In genomic region chr19:46338331-46338936, GRCm38 (mm10) we compare ENCODE assay signal across 8 mouse cellular contexts. TPM values are rescaled to one million over a fixed set of nuclear protein-coding genes. Genes with fewer than 3 reads are reported as not detected.
DNase-seq lines count a peak whose midpoint lies in the region; ATAC-seq lines count a peak whose summit lies in the region.

Gene Cuedc2, minus strand, starts transcription at chr19:46338702.

- no peaks in the 10 kb centered on the region for H3K36me3 ChIP-seq in heart, embryonic 14.5 days (ENCODE audit: control insufficient read depth, insufficient read depth, low read length)
- H3K36me3 ChIP-seq in liver, embryonic 13.5 days: no peaks in the 10 kb centered on the region
- no peaks in the 10 kb centered on the region for H3K36me3 ChIP-seq in stomach, embryonic 16.5 days (ENCODE audit: control insufficient read depth, insufficient read depth, low read length)

- H3K27ac ChIP-seq in heart, embryonic 14.5 days (replicated peaks in 1 of 2; ENCODE audit: control insufficient read depth in 1 of 2, insufficient read depth in 1 of 2, low read depth in 2 of 2, low read length in 2 of 2): peak within 1 kb of the TSS in 1 of 2 experiments; percentile 35; a peak in 1 of 4 replicates
- H3K27ac ChIP-seq in liver, embryonic 13.5 days: peak within 1 kb of the TSS; percentile 77
- peak within 1 kb of the TSS; percentile 64 for H3K27ac ChIP-seq in stomach, embryonic 16.5 days (ENCODE audit: low read length)

- H3K4me3 ChIP-seq in heart, embryonic 14.5 days (ENCODE audit: control insufficient read depth in 1 of 2, insufficient read depth in 1 of 2, low read depth in 1 of 2, low read length in 2 of 2): peak within 1 kb of the TSS; percentile 58 to 66
- peak within 1 kb of the TSS; percentile 69 for H3K4me3 ChIP-seq in liver, embryonic 13.5 days (replicated peaks)
- peak within 1 kb of the TSS; percentile 67 for H3K4me3 ChIP-seq in stomach, embryonic 16.5 days (replicated peaks; ENCODE audit: low read length)

- peak; percentile 95 for DNase-seq in c-Kit-negative CD71-positive TER-119-positive erythroid progenitor cells, embryonic 14.5 days (ENCODE audit: low read depth, low spot score)
- peak; percentile 94 for DNase-seq in fibroblast of lung, adult 2 months (ENCODE audit: low read depth)
- peak; percentile 100 for DNase-seq in kidney, postnatal 14 days
- DNase-seq in liver, embryonic 13.5 days: peak; percentile 96
- peak; percentile 95 for DNase-seq in neural tube, embryonic 10.5 days (ENCODE audit: extremely low spot score, low spot score)

- H3K27me3 ChIP-seq in heart, embryonic 14.5 days (ENCODE audit: control insufficient read depth, insufficient read depth, low read length): no peaks in the 10 kb centered on the region
- H3K27me3 ChIP-seq in liver, embryonic 13.5 days: no peaks in the 10 kb centered on the region
- no peaks in the 10 kb centered on the region for H3K27me3 ChIP-seq in stomach, embryonic 16.5 days (ENCODE audit: control insufficient read depth, insufficient read depth, low read length)

- peaks cover 5 to 12% of the 10 kb centered on the region in 2 experiments for H3K4me1 ChIP-seq in heart, embryonic 14.5 days (ENCODE audit: control insufficient read depth in 2 of 2, insufficient read depth in 2 of 2, low read length in 2 of 2)
- peaks cover 54% of the 10 kb centered on the region for H3K4me1 ChIP-seq in liver, embryonic 13.5 days (replicated peaks)
- H3K4me1 ChIP-seq in stomach, embryonic 16.5 days (ENCODE audit: control insufficient read depth, insufficient read depth, low read length): peaks cover 12% of the 10 kb centered on the region

- ATAC-seq in CD4-positive, CD25-positive, alpha-beta regulatory T cell, adult 4 months: peak; percentile 98
- ATAC-seq in heart, embryonic 14.5 days (ENCODE audit: insufficient number of reproducible peaks, insufficient read depth, low FRiP score, low read depth): peak; percentile 87
- ATAC-seq in liver, embryonic 13.5 days (ENCODE audit: low read depth): peak; percentile 84
- ATAC-seq in stomach, embryonic 16.5 days (ENCODE audit: insufficient read depth, low FRiP score): peak; percentile 91

- peak within 1 kb of the TSS; percentile 77 for H3K4me2 ChIP-seq in heart, embryonic 14.5 days (ENCODE audit: low read length)
- peak within 1 kb of the TSS; percentile 79 for H3K4me2 ChIP-seq in liver, embryonic 13.5 days
- H3K4me2 ChIP-seq in stomach, embryonic 16.5 days (ENCODE audit: low read depth, low read length): peak within 1 kb of the TSS; percentile 82

- H3K9ac ChIP-seq in heart, embryonic 14.5 days (ENCODE audit: low read length): peak within 1 kb of the TSS; percentile 81
- H3K9ac ChIP-seq in liver, embryonic 13.5 days: peak within 1 kb of the TSS; percentile 77
- peak within 1 kb of the TSS; percentile 78 for H3K9ac ChIP-seq in stomach, embryonic 16.5 days (ENCODE audit: low read length)

- WGBS in heart, embryonic 14.5 days: 1% methylated on average over 31 of the region's 31 CpGs
- under 1% methylated on average over 31 of the region's 31 CpGs for WGBS in liver, embryonic 13.5 days (ENCODE audit: insufficient replicate concordance)
- WGBS in stomach, embryonic 16.5 days: under 1% methylated on average over 31 of the region's 31 CpGs

- H3K9me3 ChIP-seq in heart, embryonic 14.5 days (ENCODE audit: control insufficient read depth, low read length): no peaks in the 10 kb centered on the region
- no peaks in the 10 kb centered on the region for H3K9me3 ChIP-seq in liver, embryonic 13.5 days (replicated peaks)
- H3K9me3 ChIP-seq in stomach, embryonic 16.5 days (replicated peaks; ENCODE audit: control insufficient read depth, low read length): no peaks in the 10 kb centered on the region

RNA-seq across cellular contexts. Expression of gene Cuedc2, which starts in this region (rescaled TPM):
- polyA plus RNA-seq in CD4-positive, CD25-positive, alpha-beta regulatory T cell, adult 4 months (2017; shearing (Covaris generic)): 10 to 100 TPM; 56.3 to 62.6 TPM
- 125 and 128 TPM in 2 replicates for polyA plus RNA-seq in heart, embryonic 14.5 days (2014; fragmentation: Nextera tagmentation; extraction: Ambion mirVana)
- 85.6 and 86.7 TPM in 2 replicates for polyA plus RNA-seq in liver, embryonic 13.5 days (2015; fragmentation: Nextera tagmentation; extraction: Ambion mirVana)
- polyA plus RNA-seq in stomach, embryonic 16.5 days (2015; fragmentation: Nextera tagmentation; extraction: Ambion mirVana): 131 and 133 TPM in 2 replicates
